Mouse (Mus musculus): ENCODE results near the gene Epdr1. TPM values are rescaled to one million over a fixed set of nuclear protein-coding genes. Genes with fewer than 3 reads are reported as not detected.

The Epdr1 gene
- polyA plus RNA-seq (2017; shearing (Covaris generic)), result 0.65 TPM

GRCm38 (mm10) chr13:19619216-19619927, at the start of gene Epdr1:
Gene Epdr1 (minus strand): TSS chr13:19619927.

DNA sequence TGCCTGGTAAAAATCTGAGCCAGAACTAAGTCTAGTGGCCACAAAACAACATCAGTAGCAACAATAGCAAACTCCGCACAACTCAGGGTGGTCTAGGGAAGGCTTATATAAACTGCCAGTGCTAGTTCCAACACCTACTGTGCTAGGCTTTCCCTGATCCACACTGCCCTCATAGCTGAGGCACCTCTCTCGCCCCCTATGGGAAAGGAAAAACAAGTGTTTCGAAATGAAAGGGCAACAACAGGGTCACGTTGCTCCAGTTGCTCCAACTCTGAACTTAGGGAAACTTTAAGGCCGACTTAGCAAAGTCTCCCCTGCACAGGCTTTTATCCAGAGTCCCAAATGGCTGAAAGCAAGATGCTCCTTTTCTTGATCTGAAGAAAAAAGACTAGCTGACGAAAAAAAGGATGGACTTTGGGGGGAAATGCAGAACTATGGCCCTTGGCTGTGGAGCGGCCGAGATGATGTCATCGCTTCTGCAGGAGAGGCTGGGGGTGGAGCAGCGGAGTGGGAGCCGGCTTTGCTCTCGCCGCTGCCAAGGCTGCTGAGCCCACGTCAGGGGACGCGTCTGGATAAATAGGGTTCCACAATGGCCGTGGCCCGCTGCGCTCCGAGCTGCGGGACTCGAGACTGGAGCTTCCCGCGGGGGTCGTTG, 3.0 kb upstream of the Epdr1 start, which contains the start of gene Sfrp4:
Gene Sfrp4 (plus strand): TSS at position 532 of the 655 bp plus-strand sequence.

Other genes with a start within 250 kb of the Epdr1 start
- gene Stard3nl, start 224.1 kb downstream of the Epdr1 start, polyA plus RNA-seq (2017; shearing (Covaris generic)), result 52.1 TPM
- gene Sfrp4, start 3.2 kb upstream of the Epdr1 start, polyA plus RNA-seq (2017; shearing (Covaris generic)), result not detected
- gene Nme8, start 77.9 kb upstream of the Epdr1 start, polyA plus RNA-seq (2017; shearing (Covaris generic)), result not detected
- 0.18 TPM for gene Gpr141, start 204.3 kb upstream of the Epdr1 start, polyA plus RNA-seq (2017; shearing (Covaris generic))

Measured in activated CD4-positive, CD25-positive, alpha-beta regulatory T cell, adult 9 weeks (primary cell).